Mouse (Mus musculus) right cerebral cortex, postnatal 25 days (tissue): Measurements from ENCODE around the gene Ssc5d.

Experiments used
- DNase-seq: peaks from one replicate; pipeline ENCODE4 v3.0.0; 2022

Ssc5d gene

GRCm38 (mm10) chr7:4950561-4951342 is 25.2 kb downstream of the Ssc5d start:
- DNase-seq, result no peak

- no peak for DNase-seq
These were observed 28.3 kb downstream of the Ssc5d start for GRCm38 (mm10) chr7:4953815-4954445.

GRCm38 (mm10) chr7:4957361-4957760 is 31.8 kb downstream of the Ssc5d start:
- no peak for DNase-seq

- DNase-seq, result no peak
These were observed 37.9 kb downstream of the Ssc5d start for GRCm38 (mm10) chr7:4963527-4963926.

GRCm38 (mm10) chr7:4964272-4964671 is 38.7 kb downstream of the Ssc5d start, which contains the start of gene Sbk2:
Gene Sbk2 (minus strand): TSS chr7:4964406.
- peak; percentile 52 for DNase-seq

GRCm38 (mm10) chr7:4964988-4965387 is 39.4 kb downstream of the Ssc5d start:
- no peak for DNase-seq

GRCm38 (mm10) chr7:4971068-4971467 is 45.5 kb downstream of the Ssc5d start, which contains the start of gene Sbk3:
Gene Sbk3 (minus strand): TSS chr7:4971168.
- no peak for DNase-seq

- DNase-seq, result no peak
These were observed 46.1 kb downstream of the Ssc5d start for GRCm38 (mm10) chr7:4971710-4972109.

- no peak for DNase-seq
These were observed 46.9 kb downstream of the Ssc5d start for GRCm38 (mm10) chr7:4972321-4973047.

- DNase-seq, result no peak
These were observed 49.9 kb downstream of the Ssc5d start for GRCm38 (mm10) chr7:4975455-4975854.

- DNase-seq, result no peak
These were observed 51.2 kb downstream of the Ssc5d start for GRCm38 (mm10) chr7:4976832-4977231.

GRCm38 (mm10) chr7:4988250-4988649 is 62.7 kb downstream of the Ssc5d start:
- no peak for DNase-seq

- DNase-seq, result no peak
These were observed 67.9 kb downstream of the Ssc5d start for GRCm38 (mm10) chr7:4993347-4993998.

GRCm38 (mm10) chr7:4993999-4994788 is 68.6 kb downstream of the Ssc5d start:
- no peak for DNase-seq
